Mouse (Mus musculus) lung, embryonic 14.5 days (tissue): ENCODE results near the gene Med27. TPM values are rescaled to one million over a fixed set of nuclear protein-coding genes. Genes with fewer than 3 reads are reported as not detected.

Experiments
- ATAC-seq: fragments of 200-750 bp; cut with Nextera tagmentation; 2 replicates; pipeline ENCODE4 v1.8.0; 2017; ENCODE audit warnings: mild to moderate bottlenecking, moderate TSS enrichment, moderate library complexity; ENCODE audit not compliant: insufficient read depth
- DNase-seq: peaks from one replicate; pipeline ENCODE4 v3.0.0-alpha.2; 2015
- H3K27ac ChIP-seq: fragments of 300-500 bp; sonication (generic); 2 replicates; pipeline ENCODE4 v1.5.1; 2014; ENCODE audit warnings: low read depth, mild to moderate bottlenecking, moderate library complexity
- H3K27me3 ChIP-seq: fragments of 300-500 bp; sonication (generic); 2 replicates; pipeline ENCODE4 v1.6.1; 2014; ENCODE audit warnings: low read length, control low read depth; ENCODE audit not compliant: insufficient read depth
- H3K36me3 ChIP-seq: fragments of 300-500 bp; sonication (generic); 2 replicates; pipeline ENCODE4 v1.6.1; 2014; ENCODE audit warnings: control low read depth; ENCODE audit not compliant: insufficient read depth
- H3K4me1 ChIP-seq: fragments of 300-500 bp; sonication (generic); 2 replicates; pipeline ENCODE4 v1.6.1; 2014; ENCODE audit warnings: antibody characterized with exemption, control low read depth; ENCODE audit not compliant: insufficient read depth
- H3K4me2 ChIP-seq: fragments of 300-500 bp; sonication (generic); 2 replicates; pipeline ENCODE4 v1.6.1; 2014; ENCODE audit warnings: mild to moderate bottlenecking
- H3K4me3 ChIP-seq: fragments of 300-500 bp; sonication (generic); 2 replicates; pipeline ENCODE4 v1.5.1; 2014; ENCODE audit warnings: low read depth, low read length
- H3K9ac ChIP-seq: fragments of 300-500 bp; sonication (generic); 2 replicates; pipeline ENCODE4 v1.6.1; 2014
- H3K9me3 ChIP-seq: fragments of 300-500 bp; sonication (generic); 2 replicates; pipeline ENCODE4 v1.6.1; 2016; ENCODE audit warnings: low read depth, low read length, control low read depth
- CTCF ChIP-seq: IDR thresholded peaks from 2 replicates; pipeline ENCODE4 v1.5.1; 2016; ENCODE audit warnings: antibody characterized with exemption, low read depth
- WGBS: fragments of 180-500 bp; shearing (Covaris S2); extraction: QIAGEN DNeasy Blood & Tissue Kit; methylation state at CpG from one replicate; pipeline ENCODE4 v1.1.7; 2014; 5-methylcytosine and 5-hydroxymethylcytosine counted together
- polyA plus RNA-seq: library from polyadenylated mRNA; unstranded; fragments of >200 nt; fragmentation: Nextera tagmentation; extraction: Ambion mirVana; gene quantifications from 2 replicates; pipeline ENCODE4 v1.2.1, GENCODE M21; 2014

The Med27 gene
- polyA plus RNA-seq, 1 experiment from 2014 or later = 53.0 TPM

DNA sequence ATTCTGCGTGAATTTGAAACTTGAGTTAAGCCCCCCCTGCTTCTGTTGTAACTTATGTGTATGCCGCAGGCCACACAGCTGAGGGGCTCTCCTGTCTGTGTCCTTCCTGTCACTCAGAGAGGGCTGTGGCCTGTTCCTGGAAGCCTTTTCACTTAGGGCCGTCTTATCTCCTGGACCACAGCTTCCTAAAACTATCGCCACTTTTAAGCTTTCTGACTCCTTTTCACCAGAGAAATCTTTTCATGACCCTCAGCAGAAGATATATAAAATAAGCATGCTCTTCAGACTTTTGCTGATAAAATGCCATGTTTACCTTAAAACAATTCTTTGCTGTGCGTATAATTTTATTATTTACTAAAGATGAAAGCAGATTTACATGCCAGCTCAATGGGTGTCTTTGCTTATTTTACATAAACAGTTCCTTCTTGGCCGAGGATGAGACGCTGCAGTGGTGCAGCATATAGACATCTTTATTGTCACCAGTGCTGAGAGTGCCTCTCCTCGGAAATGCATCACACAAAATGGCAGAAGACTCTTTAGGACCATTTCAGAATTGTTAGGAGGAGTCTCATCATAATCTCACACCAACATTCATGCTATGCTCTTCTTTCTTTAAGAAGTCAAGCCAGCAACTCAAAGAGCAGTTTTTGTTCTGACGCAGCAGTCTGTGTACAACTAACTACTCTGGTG is 110.2 kb downstream of the Med27 start:
- no peak overlapping the region for H3K4me2 ChIP-seq
- H3K27ac ChIP-seq = peak overlapping the region; percentile 63
- no peak for TF ChIP-seq CTCF
- H3K4me1 ChIP-seq = 0 out of 2 replicates have a peak, but pooled peaks cover 3% of the 10 kb centered on the region
- WGBS = 37% methylated on average over 9 of the region's 9 CpGs
- no peaks in the 10 kb centered on the region for H3K9me3 ChIP-seq
- no peaks in the 10 kb centered on the region for H3K27me3 ChIP-seq
- no peak overlapping the region for H3K4me3 ChIP-seq
- peak; percentile 62 for DNase-seq
- H3K9ac ChIP-seq = no peak overlapping the region
- ATAC-seq = no peak
- H3K36me3 ChIP-seq = no peaks in the 10 kb centered on the region

DNA sequence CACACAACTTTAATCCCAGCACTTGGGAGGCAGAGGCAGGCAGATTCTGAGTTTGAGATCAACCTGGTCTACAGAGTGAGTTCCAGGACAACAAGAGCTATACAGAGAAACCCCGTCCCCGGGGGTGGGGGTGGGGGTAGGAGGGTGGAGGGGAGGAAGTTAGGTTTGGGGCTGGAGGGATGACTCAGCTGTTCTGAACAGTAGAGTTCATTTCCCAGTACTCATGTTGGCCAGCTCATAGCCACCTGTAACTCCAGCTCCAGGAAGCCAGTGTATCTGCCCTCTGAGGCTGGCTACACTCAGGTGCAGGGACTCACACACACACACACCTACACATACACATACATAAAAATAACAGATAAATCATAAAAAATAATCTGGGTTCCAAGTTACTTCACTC is 111.1 kb downstream of the Med27 start:
- H3K36me3 ChIP-seq = no peaks in the 10 kb centered on the region
- TF ChIP-seq CTCF = no peak
- H3K4me3 ChIP-seq = no peak overlapping the region
- H3K9ac ChIP-seq = no peak overlapping the region
- no peak overlapping the region; the same call in 1 of the 2 replicates for H3K27ac ChIP-seq
- 56% methylated on average over 2 of the region's 2 CpGs for WGBS
- DNase-seq = no peak
- 0 out of 2 replicates have a peak, but pooled peaks cover 3% of the 10 kb centered on the region for H3K4me1 ChIP-seq
- H3K9me3 ChIP-seq = no peaks in the 10 kb centered on the region
- H3K4me2 ChIP-seq = no peak overlapping the region
- no peaks in the 10 kb centered on the region for H3K27me3 ChIP-seq
- no peak for ATAC-seq

DNA sequence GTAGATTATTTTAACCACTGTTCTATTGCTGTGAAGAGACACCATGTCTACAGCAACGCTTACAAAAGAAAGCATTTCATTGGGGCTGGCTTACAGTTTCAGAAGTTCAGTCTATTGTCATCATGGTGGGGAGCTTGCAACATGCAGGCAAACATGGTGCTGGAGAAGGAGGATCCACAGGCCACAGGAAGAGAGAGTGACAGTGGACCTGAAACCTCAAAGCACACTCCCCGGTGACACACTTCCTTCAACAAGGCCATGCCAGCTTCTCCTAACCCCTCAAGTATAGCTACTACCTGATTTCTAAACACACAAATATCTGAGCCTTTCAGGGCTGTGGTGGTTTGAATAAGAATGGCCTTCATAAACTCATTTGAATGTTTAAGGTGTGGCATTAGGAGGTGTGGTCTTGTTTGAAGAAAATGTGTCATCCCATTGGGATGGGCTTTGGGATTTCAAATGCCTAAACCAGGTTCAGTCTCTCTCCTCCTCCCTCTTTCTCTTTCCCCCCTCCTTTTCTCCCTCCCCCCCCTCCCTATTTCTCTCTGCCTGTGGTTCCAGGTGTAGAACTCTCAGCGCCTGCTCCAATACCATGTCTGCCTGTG is 111.8 kb downstream of the Med27 start:
- 90% methylated on average over 3 of the region's 3 CpGs for WGBS

DNA sequence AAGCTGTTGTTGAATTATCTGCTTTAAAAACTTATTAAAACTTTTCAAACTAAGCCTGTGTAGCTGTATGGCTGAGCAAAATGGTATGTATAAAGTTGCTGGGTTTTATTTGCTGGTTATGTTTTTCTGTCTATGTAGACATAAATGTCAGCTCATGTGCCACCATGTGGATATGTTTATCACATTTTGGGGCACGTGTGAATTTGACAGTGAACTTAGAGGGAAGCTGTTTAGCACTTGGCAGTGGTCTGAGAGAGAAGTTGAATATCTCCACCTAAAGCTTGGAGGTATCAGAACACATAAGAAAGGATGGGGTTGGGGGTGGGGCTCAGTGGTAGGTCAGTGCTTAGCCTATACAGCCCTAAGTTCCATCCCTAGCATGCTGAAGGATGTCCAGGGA is 113.0 kb downstream of the Med27 start:
- no peak overlapping the region for H3K4me3 ChIP-seq
- H3K27ac ChIP-seq = no peak overlapping the region
- no peak for DNase-seq
- no peak for TF ChIP-seq CTCF
- H3K36me3 ChIP-seq = no peaks in the 10 kb centered on the region
- H3K4me2 ChIP-seq = no peak overlapping the region
- H3K9ac ChIP-seq = no peak overlapping the region
- peaks cover 3% of the 10 kb centered on the region; the same call in 1 of the 2 replicates for H3K4me1 ChIP-seq
- no peaks in the 10 kb centered on the region for H3K27me3 ChIP-seq
- ATAC-seq = no peak
- WGBS = 61% methylated on average over 1 of the region's 1 CpGs
- H3K9me3 ChIP-seq = no peaks in the 10 kb centered on the region

More for the DNA sequence above, 111.8 kb downstream of the Med27 start:
- TF ChIP-seq CTCF = no peak
- DNase-seq (no peak), ATAC-seq (no peak)
- Histone ChIP-seq H3K4me2 (no peak overlapping the region), H3K36me3 (no peaks in the 10 kb centered on the region), H3K9ac (no peak overlapping the region), H3K27me3 (no peaks in the 10 kb centered on the region), H3K9me3 (no peaks in the 10 kb centered on the region), H3K27ac (no peak overlapping the region), H3K4me3 (no peak overlapping the region), H3K4me1 (0 out of 2 replicates have a peak, but pooled peaks cover 3% of the 10 kb centered on the region)

DNA sequence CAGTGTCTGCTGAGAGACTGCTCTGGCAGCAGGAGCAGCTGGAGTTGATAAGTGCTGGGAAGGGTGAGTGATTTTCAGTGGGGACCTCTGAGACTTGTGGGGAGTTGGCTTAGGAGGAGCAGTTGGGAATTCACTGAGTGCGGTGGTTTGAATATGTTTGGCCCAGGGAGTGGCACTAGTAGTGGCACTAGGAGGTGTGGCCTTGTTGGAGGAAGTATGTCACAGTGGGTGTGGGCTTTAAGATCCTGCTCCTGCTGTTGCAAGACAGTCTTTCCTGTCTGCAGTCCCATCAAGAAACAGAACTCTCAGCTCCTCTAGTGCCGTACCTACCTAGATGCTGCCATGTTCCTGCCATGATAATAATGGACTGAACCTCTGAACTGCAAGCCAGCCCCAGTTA is 115.2 kb downstream of the Med27 start:
- H3K36me3 ChIP-seq = no peaks in the 10 kb centered on the region
- no peak for ATAC-seq
- no peak overlapping the region for H3K4me3 ChIP-seq
- no peak overlapping the region for H3K27ac ChIP-seq
- H3K4me2 ChIP-seq = no peak overlapping the region
- H3K27me3 ChIP-seq = no peaks in the 10 kb centered on the region
- WGBS = 77% methylated on average over 2 of the region's 2 CpGs
- no peak for TF ChIP-seq CTCF
- H3K9ac ChIP-seq = no peak overlapping the region
- H3K4me1 ChIP-seq = peaks cover 4% of the 10 kb centered on the region
- no peaks in the 10 kb centered on the region for H3K9me3 ChIP-seq
- no peak for DNase-seq

DNA sequence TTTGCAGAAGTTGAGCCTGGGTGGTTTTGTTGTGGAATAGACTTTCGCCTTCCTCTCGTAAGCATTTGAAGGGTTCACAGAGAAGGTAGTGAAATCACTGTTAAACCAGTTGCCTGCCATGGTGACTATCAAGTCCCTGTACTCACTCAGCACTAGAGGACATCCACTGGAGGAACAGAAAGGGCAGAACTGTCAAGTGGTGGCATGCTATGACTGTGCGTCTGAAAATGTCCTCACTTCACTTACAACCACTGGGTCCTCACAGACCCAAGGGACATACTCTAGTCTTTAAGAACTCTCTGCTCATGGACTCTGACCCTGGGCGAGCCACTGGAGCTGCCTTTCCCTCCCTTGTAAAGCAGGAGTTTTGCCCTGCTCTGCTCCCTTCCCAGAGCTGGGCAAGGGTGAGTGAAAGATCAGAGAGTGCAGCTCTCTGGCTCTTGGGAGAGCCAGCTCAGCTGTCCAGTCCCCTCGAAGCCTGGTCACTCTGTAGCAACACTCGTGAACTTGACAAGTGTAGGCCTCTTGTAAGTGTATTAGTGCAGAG is 116.5 kb downstream of the Med27 start:
- H3K9me3 ChIP-seq = no peaks in the 10 kb centered on the region
- no peak overlapping the region for H3K9ac ChIP-seq
- H3K4me1 ChIP-seq = peaks cover 4% of the 10 kb centered on the region
- 67% methylated on average over 6 of the region's 6 CpGs for whole genome bisulfite sequencing
- H3K4me3 ChIP-seq = no peak overlapping the region
- H3K27me3 ChIP-seq = no peaks in the 10 kb centered on the region
- no peak overlapping the region for H3K4me2 ChIP-seq
- no peaks in the 10 kb centered on the region for H3K36me3 ChIP-seq
- no peak for ATAC-seq
- TF ChIP-seq CTCF = no peak
- no peak overlapping the region for H3K27ac ChIP-seq
- DNase-seq = no peak
